Mouse (Mus musculus) layer of hippocampus, adult 8-10 months (tissue): ENCODE data around the gene Raver2. TPM values are rescaled to one million over a fixed set of nuclear protein-coding genes. Genes with fewer than 3 reads are reported as not detected.

Source experiments
- DNase-seq, 2 experiments: peaks; one replicate each; pipeline ENCODE4 v3.0.0; 2022; ENCODE audit warnings: low spot score in 2 of 2
- total RNA-seq, 4 experiments: library from RNA; stranded (reverse); gene quantifications; 2 replicates each; pipeline ENCODE4 v1.2.4; 2022

Gene Raver2
- total RNA-seq, 4 experiments from 2014 or later: 40.1 to 55.1 (median 48.6) TPM

GRCm38 (mm10) chr4:101107122-101107521 is 38.3 kb downstream of the Raver2 start:
- DNase-seq: no peak

GRCm38 (mm10) chr4:101121002-101121401 is 52.2 kb downstream of the Raver2 start:
- DNase-seq: no peak

DNA sequence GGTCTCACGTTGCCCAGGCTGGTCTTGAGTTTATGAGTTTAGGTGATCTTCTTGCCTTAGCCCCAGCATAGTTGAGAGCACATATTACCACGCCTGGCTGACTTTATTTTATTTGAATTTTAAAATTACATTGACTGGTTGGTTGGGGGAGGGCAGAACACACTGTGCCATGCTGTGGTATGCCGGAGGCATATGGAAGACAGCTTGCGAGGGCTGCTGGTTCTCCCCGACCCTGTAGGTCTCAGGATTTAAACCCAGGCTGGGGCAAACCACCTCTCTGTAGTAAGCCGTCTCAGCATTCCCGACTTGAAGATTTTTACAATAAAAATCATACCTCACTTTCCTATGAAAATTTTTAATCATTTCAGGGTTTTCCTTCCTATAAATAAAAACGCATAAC is 66.2 kb downstream of the Raver2 start:
- DNase-seq: no peak

DNA sequence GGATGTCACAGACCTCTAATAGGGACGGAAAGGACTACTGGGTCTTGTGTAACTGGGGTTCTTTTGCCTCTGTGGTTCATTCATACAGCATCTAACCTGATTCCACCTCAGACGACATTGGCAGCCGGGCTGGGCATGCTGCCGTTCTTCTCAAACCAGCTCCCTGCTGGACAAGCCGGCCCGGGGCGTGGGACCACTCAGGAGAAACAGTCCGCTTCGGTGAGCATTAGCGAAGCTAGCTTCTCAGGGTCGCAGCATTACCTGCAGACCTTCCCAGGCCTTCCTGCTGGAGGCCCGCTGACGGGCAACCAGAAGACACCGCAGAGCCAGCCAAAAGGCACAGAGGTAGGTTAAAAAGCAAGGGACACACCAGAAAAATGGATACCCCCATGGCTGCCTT is 67.1 kb downstream of the Raver2 start:
- no peak for DNase-seq

DNA sequence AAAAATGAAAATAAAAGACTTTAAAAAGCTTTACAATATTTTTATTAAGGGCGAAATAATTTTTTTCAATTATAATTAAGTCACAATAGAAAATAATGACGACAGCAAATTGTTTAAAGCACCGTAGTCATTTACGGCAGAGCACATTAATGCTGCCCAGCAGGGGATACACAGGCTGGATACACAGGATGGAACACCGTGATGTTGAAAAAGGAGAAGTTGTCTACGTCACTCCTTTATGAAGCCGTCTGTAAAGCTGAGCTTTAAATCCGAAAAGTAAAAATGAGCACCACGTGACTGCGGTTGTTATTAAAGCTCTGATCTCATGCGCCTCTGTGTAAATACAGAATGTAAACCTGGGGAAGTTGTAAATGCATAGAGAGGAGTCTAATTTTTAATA is 69.2 kb downstream of the Raver2 start:
- DNase-seq: no peak

DNA sequence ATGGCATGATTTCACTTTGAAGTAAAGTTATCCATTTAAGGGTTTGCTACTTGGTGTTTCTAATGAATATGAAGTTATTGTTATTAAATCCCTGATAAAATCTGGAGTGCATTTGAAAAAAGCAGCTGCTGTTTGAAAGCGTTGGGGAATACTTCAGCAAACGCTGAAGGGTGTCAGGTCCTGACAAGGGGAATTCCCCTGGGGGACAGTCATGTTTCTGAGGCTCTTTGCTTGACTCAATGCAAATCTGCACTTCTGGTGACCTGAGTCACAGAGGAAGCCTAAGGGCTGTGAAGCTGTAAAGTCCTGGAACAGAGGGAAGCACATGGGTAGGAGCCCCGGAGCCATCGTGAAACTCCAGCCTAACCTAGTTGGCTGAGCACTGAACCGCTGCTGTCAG is 73.0 kb downstream of the Raver2 start:
- DNase-seq: no peak

DNA sequence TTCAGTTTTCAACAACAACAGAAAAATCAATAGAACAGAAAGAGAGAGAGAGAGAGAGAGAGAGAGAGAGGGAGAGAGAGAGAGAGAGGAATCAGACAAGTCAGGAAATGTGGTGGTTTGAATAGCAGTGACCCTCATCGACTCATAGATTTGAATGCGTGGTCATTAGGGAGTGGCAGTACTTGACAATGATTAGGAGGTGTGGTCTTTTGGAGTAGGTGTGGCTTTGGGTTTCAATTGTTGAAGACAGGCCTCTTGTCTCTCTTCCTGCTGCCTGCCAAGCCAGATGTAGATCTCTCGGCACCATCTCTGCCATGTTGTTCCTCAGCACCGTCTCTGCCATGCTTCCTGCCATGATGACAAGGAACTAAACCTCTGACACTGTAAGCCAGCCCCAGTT is 75.1 kb downstream of the Raver2 start:
- DNase-seq: no peak

- no peak for DNase-seq
These were observed 75.6 kb downstream of the Raver2 start for GRCm38 (mm10) chr4:101144361-101144760.

- DNase-seq: no peak
These were observed 76.0 kb downstream of the Raver2 start for GRCm38 (mm10) chr4:101144790-101145189.

DNA sequence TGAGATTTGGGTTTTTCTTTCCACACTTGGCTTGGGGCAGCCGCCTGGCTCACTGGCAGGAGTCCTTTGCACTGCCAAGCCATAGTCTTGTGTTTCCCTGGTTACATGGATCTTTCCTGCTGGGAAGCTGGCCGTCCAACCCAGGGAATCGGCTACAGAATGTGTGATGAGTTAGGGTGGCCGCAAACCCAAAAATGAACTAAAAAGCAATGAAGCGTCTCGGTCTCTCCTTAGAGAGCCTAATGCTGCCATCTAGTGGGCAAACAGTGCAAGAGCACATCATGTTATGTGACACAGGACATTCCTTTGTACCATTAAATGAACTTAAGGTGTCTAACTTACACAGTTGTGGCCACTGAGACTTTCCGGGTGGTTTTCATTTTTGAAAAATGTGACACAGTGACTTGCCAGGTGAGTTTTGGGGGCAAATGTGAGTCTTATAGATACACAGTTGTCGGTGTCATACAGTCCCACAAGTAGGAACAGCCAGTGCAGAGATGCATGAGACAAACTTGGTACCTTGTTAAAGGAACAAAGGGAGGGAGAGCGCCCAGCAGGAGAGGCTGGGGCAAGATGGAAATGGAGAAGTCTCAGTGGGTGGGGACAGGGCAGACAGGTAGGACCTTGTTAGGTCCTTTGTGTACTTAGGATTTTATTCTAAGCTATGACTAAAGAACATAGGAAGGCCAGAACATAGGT is 77.4 kb downstream of the Raver2 start:
- peak; percentile 84 to 85 for DNase-seq

- no peak for DNase-seq
These were observed 78.3 kb downstream of the Raver2 start for GRCm38 (mm10) chr4:101146891-101147655.

GRCm38 (mm10) chr4:101155541-101155940 is 86.8 kb downstream of the Raver2 start:
- no peak for DNase-seq

GRCm38 (mm10) chr4:101157476-101157875 is 88.7 kb downstream of the Raver2 start:
- no peak for DNase-seq

GRCm38 (mm10) chr4:101158282-101158681 is 89.5 kb downstream of the Raver2 start:
- no peak for DNase-seq

DNA sequence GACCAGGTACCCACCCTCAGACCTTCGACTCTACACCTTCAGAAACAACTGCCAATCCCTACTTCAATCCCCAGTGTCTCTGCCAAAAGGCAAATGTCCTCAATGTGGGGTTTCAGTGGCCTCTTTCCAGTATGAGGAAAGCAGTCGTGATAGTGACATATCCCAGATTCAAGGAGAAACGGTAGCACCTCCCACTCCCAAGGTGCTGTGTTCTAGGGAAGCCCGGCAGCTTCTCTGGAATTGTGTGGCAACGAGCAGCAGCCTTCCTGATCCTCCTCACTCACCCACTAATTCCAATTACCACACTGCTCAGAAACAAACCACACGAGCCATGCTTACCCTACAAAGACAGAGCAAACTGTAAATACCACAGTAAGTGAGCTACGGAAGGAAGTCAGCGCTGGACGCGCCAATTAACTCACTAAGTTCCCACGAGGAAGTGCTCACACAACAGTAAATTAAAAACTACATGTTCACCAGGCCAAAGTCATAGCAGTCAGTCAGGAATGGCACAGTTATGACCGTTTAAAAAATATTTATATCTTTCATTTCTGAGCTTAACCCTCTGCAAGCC is 90.5 kb downstream of the Raver2 start:
- DNase-seq: no peak

DNA sequence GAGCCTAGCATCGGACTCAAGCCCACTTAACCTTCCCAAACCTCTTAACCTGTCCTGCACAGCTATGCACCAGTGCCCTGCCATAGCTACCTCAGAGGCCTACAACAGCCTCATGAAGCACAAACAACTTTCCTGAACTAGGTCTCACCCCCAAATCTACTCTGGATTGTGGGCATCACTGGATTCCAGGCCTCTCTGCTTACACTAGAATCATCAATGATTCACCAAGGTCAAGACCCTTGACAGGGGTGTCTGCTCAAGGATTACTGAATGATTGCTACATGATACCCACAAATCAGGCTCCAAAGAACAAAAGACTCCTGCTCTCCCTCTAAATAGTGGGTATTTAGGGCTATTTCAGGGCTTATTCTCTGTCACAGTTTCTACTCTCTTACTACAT is 92.0 kb downstream of the Raver2 start:
- no peak for DNase-seq

DNA sequence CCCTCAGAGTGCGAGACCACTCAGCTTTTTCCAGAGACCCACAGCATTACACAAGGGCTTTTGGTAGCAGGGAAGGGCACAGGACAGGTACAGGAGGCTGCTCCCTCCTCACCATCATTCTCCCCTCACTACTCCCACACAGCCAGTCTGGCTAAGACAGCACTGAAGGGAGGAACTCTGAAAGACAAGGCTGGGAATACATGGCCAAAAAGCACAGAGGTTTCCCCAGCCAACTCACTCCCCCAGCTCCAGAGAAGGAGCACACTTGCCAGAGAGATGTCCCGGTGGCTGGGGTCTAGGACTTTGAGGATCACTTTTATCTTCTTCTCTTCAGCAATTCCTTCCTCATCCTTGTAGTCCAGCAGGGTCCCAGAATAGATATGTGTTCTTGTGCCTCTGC is 95.4 kb downstream of the Raver2 start:
- DNase-seq: no peak

- DNase-seq: no peak
These were observed 95.9 kb downstream of the Raver2 start for GRCm38 (mm10) chr4:101164673-101165072.

DNA sequence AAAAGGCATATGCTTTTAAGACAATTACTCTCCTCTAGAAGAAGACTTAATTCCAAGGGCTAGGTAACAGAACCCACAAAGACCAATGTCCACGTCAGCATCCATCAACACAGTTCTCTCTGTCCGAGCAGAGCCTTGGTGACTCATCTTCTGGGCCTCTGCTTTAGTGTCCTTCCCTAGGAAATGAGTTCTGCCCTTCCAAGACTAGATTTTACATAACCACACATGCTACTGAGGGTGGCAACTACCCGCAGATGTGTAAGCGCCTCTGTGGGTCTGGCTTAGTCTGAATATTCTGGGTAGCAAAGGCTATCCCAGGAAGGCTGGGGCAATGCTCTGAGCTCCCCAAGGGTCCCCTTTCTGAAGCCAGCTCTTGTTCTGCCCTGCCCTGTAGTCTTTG is 97.0 kb downstream of the Raver2 start:
- no peak for DNase-seq

DNA sequence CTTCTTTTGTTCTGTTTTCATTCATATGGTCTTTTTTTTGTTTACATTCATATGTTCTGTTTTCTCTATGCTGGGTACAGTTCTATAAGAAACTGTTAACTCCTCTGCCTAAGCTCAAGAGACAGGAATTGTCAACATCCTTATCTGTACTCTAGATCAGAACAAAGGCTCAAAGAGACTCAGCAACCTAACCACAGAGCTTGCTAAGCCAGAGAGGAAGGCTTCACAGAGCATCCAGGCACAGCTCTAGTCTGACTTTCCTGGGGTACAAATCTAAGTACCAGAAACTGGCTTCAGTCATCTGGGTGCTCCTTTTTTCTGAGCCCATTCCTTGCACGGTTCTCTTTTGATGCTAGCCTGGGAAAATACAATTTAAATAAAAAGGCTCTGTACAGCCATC is 99.0 kb downstream of the Raver2 start:
- DNase-seq: no peak

DNA sequence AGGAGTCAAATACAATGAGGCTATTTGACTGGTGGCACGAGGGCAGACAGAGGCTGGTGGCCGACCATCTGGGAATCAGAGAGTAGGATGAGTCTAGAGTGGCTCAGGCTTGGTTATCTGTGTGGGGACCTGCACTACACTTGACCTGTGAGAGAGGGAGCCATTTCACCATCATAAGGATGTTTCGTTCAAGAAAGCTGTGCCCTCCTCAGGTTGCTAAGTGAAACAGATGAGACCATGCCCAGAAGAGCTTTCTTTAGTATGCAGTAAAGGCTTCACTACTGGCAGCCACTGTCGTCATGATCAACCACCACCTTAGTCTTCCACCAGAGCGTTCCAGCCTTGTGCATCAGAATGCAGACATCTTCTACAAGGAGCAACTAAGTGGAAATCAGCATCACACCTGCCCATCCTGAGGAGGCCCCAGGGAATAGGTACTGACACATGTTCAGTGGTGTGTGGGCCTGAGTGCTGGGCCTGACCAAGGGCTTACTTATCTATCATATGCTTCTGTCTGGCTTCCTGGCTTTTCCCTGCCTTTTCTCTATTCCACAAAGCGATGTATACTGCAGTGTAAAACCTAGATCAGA is 99.5 kb downstream of the Raver2 start:
- peak in 1 of 2 experiments; percentile 54 for DNase-seq

DNA sequence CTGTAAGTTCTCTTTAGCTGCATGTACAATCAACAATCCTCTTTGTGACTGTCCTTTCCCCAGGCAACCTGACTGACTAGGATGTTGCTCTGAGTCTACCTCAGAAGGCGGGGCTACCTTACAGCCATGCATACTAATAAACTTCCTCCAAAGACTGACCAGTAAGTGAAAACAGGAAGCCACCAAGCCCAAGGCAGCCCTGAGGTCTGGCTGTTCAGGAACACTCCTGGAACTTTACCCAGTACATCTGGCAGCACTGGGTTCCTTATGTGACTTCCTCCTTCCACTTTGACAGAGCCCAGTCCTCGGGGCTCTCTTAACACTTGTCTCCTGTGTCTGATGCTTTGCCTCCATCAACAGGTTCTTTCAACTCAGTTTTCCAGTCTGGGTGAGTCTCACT is 104.0 kb downstream of the Raver2 start:
- DNase-seq: no peak
